Mouse (Mus musculus) erythroblast, embryonic 14.5 days (primary cell): ENCODE data around the gene Prepl.

ENCODE experiments used
- GATA1 ChIP-seq: IDR thresholded peaks from 2 replicates; pipeline ENCODE4 v1.6.1; 2012; ENCODE audit warnings: low read length, inconsistent platforms, mixed read lengths
- TAL1 ChIP-seq: IDR thresholded peaks from 3 replicates; pipeline ENCODE4 v1.6.1; 2012; ENCODE audit warnings: low read length, inconsistent platforms, mixed read lengths

- TF ChIP-seq GATA1 (no peak), TAL1 (no peak)
These were observed 56.0 kb downstream of the Prepl start for GRCm38 (mm10) chr17:85034068-85034467.
